Mouse (Mus musculus) limb, embryonic 14.5 days (tissue): Measurements from ENCODE around the gene Ldhal6b. TPM values are rescaled to one million over a fixed set of nuclear protein-coding genes. Genes with fewer than 3 reads are reported as not detected.
A peak's percentile ranks its signal among the peaks of the same experiment; 100 is the strongest.

ENCODE experiments used
- ATAC-seq: fragments of 200-750 bp; cut with Nextera tagmentation; 2 replicates; pipeline ENCODE4 v1.8.0; 2017; ENCODE audit warnings: low read depth, moderate number of reproducible peaks, moderate TSS enrichment; ENCODE audit not compliant: low FRiP score
- DNase-seq: peaks from one replicate; pipeline ENCODE4 v3.0.0-alpha.2; 2015; ENCODE audit warnings: low spot score
- H3K27ac ChIP-seq: fragments of 300-500 bp; sonication (generic); replicated peaks from 2 replicates; pipeline ENCODE4 v1.5.1; 2014; ENCODE audit warnings: low read depth, mild to moderate bottlenecking, low read length, moderate library complexity, mixed read lengths
- H3K27me3 ChIP-seq: fragments of 300-500 bp; sonication (generic); 2 replicates; pipeline ENCODE4 v1.6.1; 2014; ENCODE audit warnings: low read length, mixed read lengths; ENCODE audit not compliant: control insufficient read depth, insufficient read depth
- H3K36me3 ChIP-seq: fragments of 300-500 bp; sonication (generic); 2 replicates; pipeline ENCODE4 v1.6.1; 2014; ENCODE audit warnings: mild to moderate bottlenecking, low read length, moderate library complexity, mixed read lengths; ENCODE audit not compliant: control insufficient read depth, insufficient read depth
- H3K4me1 ChIP-seq: fragments of 300-500 bp; sonication (generic); 2 replicates; pipeline ENCODE4 v1.6.1; 2014; ENCODE audit warnings: antibody characterized with exemption, low read length, mixed read lengths; ENCODE audit not compliant: control insufficient read depth, insufficient read depth
- H3K4me2 ChIP-seq: fragments of 300-500 bp; sonication (generic); replicated peaks from 2 replicates; pipeline ENCODE4 v1.6.1; 2014; ENCODE audit warnings: low read depth, mild to moderate bottlenecking, low read length, moderate library complexity; ENCODE audit not compliant: severe bottlenecking
- H3K4me3 ChIP-seq: fragments of 300-500 bp; sonication (generic); replicated peaks from 2 replicates; pipeline ENCODE4 v1.5.1; 2014; ENCODE audit warnings: low read length
- H3K9ac ChIP-seq: fragments of 300-500 bp; sonication (generic); 2 replicates; pipeline ENCODE4 v1.6.1; 2014; ENCODE audit warnings: mild to moderate bottlenecking, low read depth, low read length, moderate library complexity; ENCODE audit not compliant: severe bottlenecking
- H3K9me3 ChIP-seq: fragments of 300-500 bp; sonication (generic); 2 replicates; pipeline ENCODE4 v1.6.1; 2016; ENCODE audit warnings: low read length; ENCODE audit not compliant: control insufficient read depth
- POLR2A ChIP-seq: fragments of 200-500 bp; IDR thresholded peaks from 2 replicates; pipeline ENCODE4 v1.8.0; 2012; ENCODE audit warnings: inconsistent platforms, mild to moderate bottlenecking, moderate library complexity, borderline replicate concordance; ENCODE audit not compliant: insufficient read depth, insufficient read length; ENCODE audit errors: extremely low read depth
- WGBS: fragments of 180-500 bp; shearing (Covaris S2); extraction: QIAGEN DNeasy Blood & Tissue Kit; methylation state at CpG from one replicate; pipeline ENCODE4 v1.1.7; 2014; 5-methylcytosine and 5-hydroxymethylcytosine counted together
- polyA plus RNA-seq, 2 experiments: library from polyadenylated mRNA; depleted of rRNA in 1 of 2; stranded (reverse) in 1 of 2; unstranded in 1 of 2; fragments of >200 nt; fragmentation: Nextera tagmentation in 1 of 2; extraction: Ambion mirVana in 1 of 2; gene quantifications; 2 replicates each; pipeline versions ENCODE4 v1.2.1 to v1.2.3; 2012 to 2014

Gene Ldhal6b
- polyA plus RNA-seq, 2 experiments, result 0.47 TPM; not detected in 1

GRCm38 (mm10) chr17:5402624-5403023, 15.9 kb downstream of the Ldhal6b start:
- Histone ChIP-seq H3K9ac (no peak overlapping the region), H3K4me3 (no peak overlapping the region), H3K27me3 (0 out of 2 replicates have a peak, but pooled peaks cover 6% of the 10 kb centered on the region), H3K4me2 (peak overlapping the region; percentile 18; the same call in 1 of the 2 replicates), H3K4me1 (peaks cover 13% of the 10 kb centered on the region; the same call in 1 of the 2 replicates), H3K27ac (no peak overlapping the region), H3K9me3 (no peaks in the 10 kb centered on the region), H3K36me3 (no peaks in the 10 kb centered on the region)
- WGBS, result 33% methylated on average over 8 of the region's 8 CpGs
- ATAC-seq (no peak), DNase-seq (peak; percentile 47)
- no peak for TF ChIP-seq POLR2A

GRCm38 (mm10) chr17:5402069-5402468, 16.5 kb downstream of the Ldhal6b start:
- Histone ChIP-seq H3K4me2 (0 out of 2 replicates have a peak overlapping the region, but pooled peaks have one; percentile 18), H3K9me3 (no peaks in the 10 kb centered on the region), H3K27ac (no peak overlapping the region), H3K27me3 (0 out of 2 replicates have a peak, but pooled peaks cover 6% of the 10 kb centered on the region), H3K9ac (no peak overlapping the region), H3K4me3 (no peak overlapping the region), H3K4me1 (peaks cover 13% of the 10 kb centered on the region; the same call in 1 of the 2 replicates), H3K36me3 (no peaks in the 10 kb centered on the region)
- DNase-seq (peak; percentile 57), ATAC-seq (peak; percentile 58; the same call in 1 of the 2 replicates)
- TF ChIP-seq POLR2A, result no peak
- 10% methylated on average over 9 of the region's 9 CpGs for WGBS

- Histone ChIP-seq H3K36me3 (no peaks in the 10 kb centered on the region), H3K4me3 (no peak overlapping the region), H3K4me1 (peaks cover 13% of the 10 kb centered on the region; the same call in 1 of the 2 replicates), H3K27ac (no peak overlapping the region), H3K27me3 (0 out of 2 replicates have a peak, but pooled peaks cover 6% of the 10 kb centered on the region), H3K9me3 (no peaks in the 10 kb centered on the region), H3K4me2 (no peak overlapping the region), H3K9ac (no peak overlapping the region)
- no peak for ATAC-seq
- no peak for TF ChIP-seq POLR2A
- DNase-seq, result no peak
- WGBS, result 88% methylated on average over 10 of the region's 10 CpGs
Observed at GRCm38 (mm10) chr17:5401288-5401687, 17.3 kb downstream of the Ldhal6b start.

- Histone ChIP-seq H3K27me3 (0 out of 2 replicates have a peak, but pooled peaks cover 5% of the 10 kb centered on the region), H3K36me3 (no peaks in the 10 kb centered on the region), H3K27ac (no peak overlapping the region), H3K4me3 (no peak overlapping the region), H3K9ac (no peak overlapping the region), H3K9me3 (no peaks in the 10 kb centered on the region), H3K4me2 (no peak overlapping the region), H3K4me1 (peaks cover 13% of the 10 kb centered on the region; the same call in 1 of the 2 replicates)
- 54% methylated on average over 14 of the region's 14 CpGs for WGBS
- no peak for TF ChIP-seq POLR2A
- DNase-seq, result no peak
- no peak for ATAC-seq
Observed at GRCm38 (mm10) chr17:5400435-5401090, 18.0 kb downstream of the Ldhal6b start.

DNA sequence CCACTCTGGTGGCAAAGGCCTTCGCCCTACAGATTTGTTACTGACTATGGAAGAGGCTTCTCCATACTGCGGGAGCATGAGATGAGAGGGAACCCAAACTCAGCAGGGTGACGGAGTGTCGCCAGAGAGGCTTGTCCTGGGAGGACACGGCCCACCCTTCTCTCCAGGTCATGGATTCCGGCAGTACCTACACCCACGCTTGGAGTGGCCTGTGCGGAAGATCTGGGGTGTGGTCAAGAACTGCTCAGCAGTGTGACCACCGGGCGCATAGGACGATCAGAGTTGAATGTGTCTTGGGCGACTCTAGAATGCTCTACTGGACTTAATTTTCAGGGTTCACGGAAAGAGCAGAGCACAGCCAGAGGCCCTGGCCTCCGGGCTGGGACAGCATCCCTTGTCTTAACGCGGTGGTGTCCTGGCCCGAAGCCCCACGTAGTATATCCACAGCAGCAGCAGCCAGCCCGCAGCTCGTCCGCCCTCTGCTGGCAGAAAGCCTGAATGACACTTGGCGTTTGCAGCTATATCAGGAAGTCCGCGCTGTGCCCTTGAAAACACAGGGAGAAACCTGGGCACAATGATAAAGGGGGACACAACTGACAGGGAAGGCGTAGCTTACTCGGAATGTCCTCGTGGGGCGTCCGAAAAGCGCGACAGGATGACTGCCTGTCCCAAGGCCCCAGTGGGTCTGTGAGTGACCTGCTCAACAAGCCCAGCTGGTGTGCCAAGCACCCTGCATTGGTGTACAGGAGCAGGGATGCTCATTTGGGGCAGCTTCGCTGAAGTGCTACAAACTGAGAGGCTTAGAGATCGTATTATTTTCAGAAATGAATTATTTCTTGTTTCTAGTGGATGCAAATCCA, 21.2 kb downstream of the Ldhal6b start:
- peak; percentile 81 for ATAC-seq
- TF ChIP-seq POLR2A, result no peak
- H3K27me3 ChIP-seq, result no peaks in the 10 kb centered on the region

More for the DNA sequence above, 21.2 kb downstream of the Ldhal6b start:
- DNase-seq, result peak; percentile 84
- no peak overlapping the region for H3K9ac ChIP-seq
- H3K36me3 ChIP-seq, result no peaks in the 10 kb centered on the region
- no peaks in the 10 kb centered on the region for H3K4me1 ChIP-seq
- no peak overlapping the region for H3K4me3 ChIP-seq
- no peak overlapping the region for H3K4me2 ChIP-seq
- H3K27ac ChIP-seq, result no peak overlapping the region
- WGBS, result 31% methylated on average over 33 of the region's 33 CpGs
- H3K9me3 ChIP-seq, result no peaks in the 10 kb centered on the region
